Mouse (Mus musculus) liver, postnatal 0 days (tissue): ENCODE data around the gene Fbn1. TPM values are rescaled to one million over a fixed set of nuclear protein-coding genes. Genes with fewer than 3 reads are reported as not detected.
A peak's percentile ranks its signal among the peaks of the same experiment; 100 is the strongest.

Experiments used
- ATAC-seq: fragments of 200-750 bp; cut with Nextera tagmentation; 2 replicates; pipeline ENCODE4 v1.8.0; 2017; ENCODE audit warnings: mild to moderate bottlenecking, moderate library complexity
- DNase-seq: peaks from one replicate; pipeline ENCODE4 v3.0.0-alpha.2; 2016
- H3K27ac ChIP-seq: fragments of 300-500 bp; sonication (generic); 2 replicates; pipeline ENCODE4 v1.5.1; 2014; ENCODE audit warnings: antibody characterized with exemption, moderate library complexity, mild to moderate bottlenecking, low read depth
- H3K27me3 ChIP-seq: fragments of 300-500 bp; sonication (generic); 2 replicates; pipeline ENCODE4 v1.6.1; 2014; ENCODE audit warnings: low read length, control low read depth, mixed read lengths; ENCODE audit not compliant: insufficient read depth
- H3K36me3 ChIP-seq: fragments of 300-500 bp; sonication (generic); replicated peaks from 2 replicates; pipeline ENCODE4 v1.6.1; 2014; ENCODE audit warnings: mild to moderate bottlenecking, control low read depth, low read length, moderate library complexity, mixed read lengths; ENCODE audit not compliant: insufficient read depth
- H3K4me1 ChIP-seq: fragments of 300-500 bp; sonication (generic); 2 replicates; pipeline ENCODE4 v1.6.1; 2014; ENCODE audit warnings: antibody characterized with exemption, mild to moderate bottlenecking, control low read depth; ENCODE audit not compliant: insufficient read depth
- H3K4me2 ChIP-seq: fragments of 300-500 bp; sonication (generic); 2 replicates; pipeline ENCODE4 v1.6.1; 2014; ENCODE audit warnings: low read depth, mild to moderate bottlenecking, low read length, moderate library complexity, mixed read lengths
- H3K4me3 ChIP-seq: fragments of 300-500 bp; sonication (generic); 2 replicates; pipeline ENCODE4 v1.5.1; 2014; ENCODE audit warnings: low read depth, low read length
- H3K9ac ChIP-seq: fragments of 300-500 bp; sonication (generic); replicated peaks from 2 replicates; pipeline ENCODE4 v1.6.1; 2014; ENCODE audit warnings: mild to moderate bottlenecking, moderate library complexity
- H3K9me3 ChIP-seq: fragments of 300-500 bp; sonication (generic); 2 replicates; pipeline ENCODE4 v1.6.1; 2016; ENCODE audit warnings: mild to moderate bottlenecking, control low read depth, low read length, mixed read lengths
- CTCF ChIP-seq: sonication (generic); IDR thresholded peaks from 2 replicates; pipeline ENCODE4 v1.5.1; 2016; ENCODE audit warnings: antibody characterized with exemption, low read depth
- EP300 ChIP-seq: IDR thresholded peaks from 2 replicates; pipeline ENCODE4 v1.6.1; 2016; ENCODE audit warnings: antibody characterized with exemption, low read depth, mild to moderate bottlenecking
- WGBS: fragments of 180-500 bp; shearing (Covaris S2); extraction: QIAGEN DNeasy Blood & Tissue Kit; methylation state at CpG from one replicate; pipeline ENCODE4 v1.1.7; 2014; ENCODE audit not compliant: insufficient replicate concordance; 5-methylcytosine and 5-hydroxymethylcytosine counted together
- polyA plus RNA-seq: library from polyadenylated mRNA; unstranded; fragments of >200 nt; fragmentation: Nextera tagmentation; extraction: Ambion mirVana; gene quantifications from 2 replicates; pipeline ENCODE4 v1.2.1, GENCODE M21; 2015

Gene Fbn1
- polyA plus RNA-seq, 1 experiment from 2014 or later: 1.3 TPM

DNA sequence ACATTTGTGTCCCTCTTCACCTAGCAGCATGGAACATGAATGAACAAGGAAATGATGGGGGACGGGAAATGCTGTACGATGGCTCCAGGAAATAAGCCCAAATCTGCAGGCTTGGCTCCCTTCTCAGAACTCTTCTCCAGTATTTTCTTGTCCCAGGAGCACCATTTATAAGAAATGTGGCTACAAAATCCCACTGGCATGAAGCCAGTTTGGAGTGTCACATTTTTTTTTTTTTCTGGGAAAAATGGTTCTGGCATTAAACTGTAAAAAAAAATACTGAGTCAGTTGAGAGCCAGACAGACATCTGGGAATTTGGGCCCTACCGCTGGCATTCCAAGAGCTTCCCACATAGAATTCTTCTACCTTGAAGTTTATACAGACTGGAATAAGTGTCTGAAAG, 203.0 kb downstream of the Fbn1 start:
- DNase-seq (no peak), ATAC-seq (no peak)
- Histone ChIP-seq H3K36me3 (no peaks in the 10 kb centered on the region), H3K4me3 (no peak overlapping the region), H3K9me3 (no peaks in the 10 kb centered on the region), H3K27ac (no peak overlapping the region), H3K27me3 (no peaks in the 10 kb centered on the region), H3K9ac (no peak overlapping the region), H3K4me2 (no peak overlapping the region), H3K4me1 (no peaks in the 10 kb centered on the region)
- TF ChIP-seq CTCF (no peak), EP300 (no peak)
- 85% methylated on average over 3 of the region's 3 CpGs for WGBS

GRCm38 (mm10) chr2:125303764-125304384, 203.9 kb downstream of the Fbn1 start:
- ATAC-seq: no peak
- 57% methylated on average over 5 of the region's 5 CpGs for WGBS
- no peak for DNase-seq

GRCm38 (mm10) chr2:125302625-125302924, 205.2 kb downstream of the Fbn1 start:
- 78% methylated on average over 8 of the region's 8 CpGs for WGBS
- Histone ChIP-seq H3K36me3 (no peaks in the 10 kb centered on the region), H3K4me1 (no peaks in the 10 kb centered on the region), H3K4me2 (no peak overlapping the region), H3K27ac (no peak overlapping the region), H3K27me3 (no peaks in the 10 kb centered on the region), H3K9me3 (no peaks in the 10 kb centered on the region), H3K9ac (no peak overlapping the region), H3K4me3 (no peak overlapping the region)
- TF ChIP-seq CTCF (no peak), EP300 (no peak)
- DNase-seq (no peak), ATAC-seq (no peak)

More at GRCm38 (mm10) chr2:125303764-125304384, 203.9 kb downstream of the Fbn1 start:
- Histone ChIP-seq H3K9ac (no peak overlapping the region), H3K27me3 (no peaks in the 10 kb centered on the region), H3K4me1 (no peaks in the 10 kb centered on the region), H3K4me2 (no peak overlapping the region), H3K27ac (no peak overlapping the region), H3K4me3 (no peak overlapping the region), H3K9me3 (no peaks in the 10 kb centered on the region), H3K36me3 (no peaks in the 10 kb centered on the region)
- no peak for TF ChIP-seq EP300
- TF ChIP-seq CTCF: peak; percentile 48

- DNase-seq (no peak), ATAC-seq (no peak)
- H3K4me1 ChIP-seq: no peaks in the 10 kb centered on the region
- no peaks in the 10 kb centered on the region for H3K9me3 ChIP-seq
- TF ChIP-seq CTCF (no peak), EP300 (no peak)
- H3K27ac ChIP-seq: no peak overlapping the region
- 66% methylated on average over 9 of the region's 9 CpGs for WGBS
- H3K36me3 ChIP-seq: no peaks in the 10 kb centered on the region
- no peak overlapping the region for H3K4me2 ChIP-seq
- H3K9ac ChIP-seq: no peak overlapping the region
- H3K27me3 ChIP-seq: no peaks in the 10 kb centered on the region
- no peak overlapping the region for H3K4me3 ChIP-seq
Measured at GRCm38 (mm10) chr2:125301877-125302624, 205.7 kb downstream of the Fbn1 start.

DNA sequence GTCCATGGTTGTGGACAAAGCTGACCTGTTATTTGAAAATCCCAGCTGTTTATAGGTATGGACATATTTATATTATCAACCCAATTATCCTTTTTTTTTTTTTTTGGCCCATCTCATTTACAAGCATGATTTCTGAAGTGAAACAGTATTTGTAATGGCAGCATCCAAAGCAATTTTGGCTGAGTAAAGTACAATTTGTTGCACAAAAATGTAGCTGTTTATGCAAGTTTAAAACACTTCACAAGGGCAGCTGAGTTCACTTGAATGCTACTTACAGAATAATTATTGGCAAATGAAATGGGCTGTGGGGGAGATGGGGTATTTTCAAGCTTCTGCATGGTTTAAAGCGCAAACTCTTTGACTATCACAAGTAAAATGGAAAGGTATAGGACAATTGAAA, 209.0 kb downstream of the Fbn1 start:
- DNase-seq: no peak
- Histone ChIP-seq H3K9me3 (no peaks in the 10 kb centered on the region), H3K36me3 (no peaks in the 10 kb centered on the region), H3K4me1 (no peaks in the 10 kb centered on the region), H3K4me2 (no peak overlapping the region), H3K9ac (no peak overlapping the region), H3K27me3 (no peaks in the 10 kb centered on the region), H3K4me3 (no peak overlapping the region), H3K27ac (no peak overlapping the region)
- 73% methylated on average over 1 of the region's 1 CpGs for WGBS
- no peak for ATAC-seq
- TF ChIP-seq EP300 (no peak), CTCF (no peak)

DNA sequence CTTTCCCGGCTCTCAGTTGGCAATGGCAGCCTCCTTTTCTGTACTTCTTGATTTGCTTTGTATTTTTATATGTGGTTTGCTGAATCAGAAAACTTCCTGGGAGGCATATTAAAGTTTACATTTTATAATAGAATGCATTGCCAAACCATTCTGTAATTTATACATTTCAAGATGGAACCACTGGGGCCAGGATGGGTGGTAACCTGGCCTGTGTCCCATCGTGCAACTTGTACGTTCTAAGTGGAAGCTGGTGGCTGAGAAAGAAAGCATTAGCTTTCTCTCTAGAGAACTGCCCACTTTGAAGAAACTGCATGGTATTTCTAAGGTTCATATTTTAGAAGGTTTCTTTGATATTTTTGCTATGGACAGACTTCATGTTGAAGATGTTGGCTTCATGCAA, 212.3 kb downstream of the Fbn1 start:
- Histone ChIP-seq H3K27ac (no peak overlapping the region), H3K4me1 (no peaks in the 10 kb centered on the region), H3K27me3 (no peaks in the 10 kb centered on the region), H3K9ac (no peak overlapping the region), H3K4me3 (no peak overlapping the region), H3K4me2 (no peak overlapping the region), H3K9me3 (no peaks in the 10 kb centered on the region), H3K36me3 (no peaks in the 10 kb centered on the region)
- 89% methylated on average over 3 of the region's 3 CpGs for WGBS
- TF ChIP-seq CTCF (no peak), EP300 (no peak)
- no peak for DNase-seq
- ATAC-seq: no peak
